Comparison of ENCODE assay signal across 22 mouse cellular contexts in genomic region chr6:32471639-32472038, GRCm38 (mm10).
DNase-seq lines count a peak whose midpoint lies in the region; ATAC-seq and TF ChIP-seq lines count a peak whose summit lies in the region.
"Had no signal": no experiment of that assay in that cellular context is flagged by ENCODE, and none has a peak within 500 bp of the region (broad histone marks: within the 10 kb centered on the region; RNA-seq: fewer than 3 reads in every experiment).

No protein-coding gene starts in this region.

- DNase-seq in forebrain, embryonic 11.5 days (ENCODE audit: low spot score) = no peak
- no peak for DNase-seq in heart, adult 2 months
- peak; percentile 58 to 59 for DNase-seq in left cerebral cortex, postnatal 14 days (ENCODE audit: low spot score in 2 of 2)
- DNase-seq in left cerebral cortex, adult 11 months (ENCODE audit: low spot score) = no peak
- no peak for DNase-seq in midbrain, embryonic 10.5 days (ENCODE audit: low spot score)
- DNase-seq: cerebellum, postnatal 10 days; embryo, embryonic 11 days; gastrocnemius, postnatal 10 days; heart, postnatal 14 days; kidney, adult 11 months; kidney, postnatal 14 days; liver, postnatal 0 days; lung, postnatal 14 days; thymus, postnatal 25 days had no signal

- no peak overlapping the region for H3K4me3 ChIP-seq in forebrain, embryonic 16.5 days (replicated peaks; ENCODE audit: low read length)
- H3K4me3 ChIP-seq in forebrain, embryonic 11.5 days (ENCODE audit: low read depth, low read length) = no peak overlapping the region
- no peak overlapping the region for H3K4me3 ChIP-seq in heart, embryonic 15.5 days
- H3K4me3 ChIP-seq in heart, adult 2 months = no peak overlapping the region
- no peak overlapping the region for H3K4me3 ChIP-seq in midbrain, embryonic 10.5 days
- H3K4me3 ChIP-seq: embryonic facial prominence, embryonic 15.5 days; limb, embryonic 15.5 days; megakaryocyte, embryonic 14.5 days had no signal

- TF ChIP-seq EP300 in heart, adult 2 months (IDR thresholded peaks at IDR 0.05; ENCODE audit: insufficient read depth, low read depth, low read length) = no peak

- peaks cover 16% of the 10 kb centered on the region for H3K4me1 ChIP-seq in forebrain, embryonic 16.5 days (replicated peaks; ENCODE audit: control insufficient read depth, insufficient read depth, low read length)
- H3K4me1 ChIP-seq in forebrain, embryonic 11.5 days (replicated peaks; ENCODE audit: control insufficient read depth, insufficient read depth, low read length) = no peaks in the 10 kb centered on the region
- H3K4me1 ChIP-seq in heart, embryonic 15.5 days (replicated peaks) = peaks cover 37% of the 10 kb centered on the region
- H3K4me1 ChIP-seq in heart, adult 2 months (ENCODE audit: control insufficient read depth, insufficient read depth, low read length) = peaks cover 10% of the 10 kb centered on the region
- no peaks in the 10 kb centered on the region for H3K4me1 ChIP-seq in midbrain, embryonic 10.5 days
- H3K4me1 ChIP-seq: embryonic facial prominence, embryonic 15.5 days; limb, embryonic 15.5 days had no signal

- no peaks in the 10 kb centered on the region for H3K27me3 ChIP-seq in forebrain, embryonic 16.5 days (replicated peaks; ENCODE audit: control insufficient read depth, insufficient read depth, low read length)
- H3K27me3 ChIP-seq in forebrain, embryonic 11.5 days (ENCODE audit: control insufficient read depth, insufficient read depth, low read length) = no peaks in the 10 kb centered on the region
- H3K27me3 ChIP-seq in heart, embryonic 15.5 days = no peaks in the 10 kb centered on the region
- H3K27me3 ChIP-seq in heart, adult 2 months (ENCODE audit: control insufficient read depth, insufficient read depth, low read length) = no peaks in the 10 kb centered on the region
- no peaks in the 10 kb centered on the region for H3K27me3 ChIP-seq in midbrain, embryonic 10.5 days (ENCODE audit: low read depth, poor library complexity, severe bottlenecking)
- H3K27me3 ChIP-seq: CH12.LX; embryonic facial prominence, embryonic 15.5 days; limb, embryonic 15.5 days had no signal

- peaks cover 2% of the 10 kb centered on the region; the same call in 1 of the 2 replicates for H3K79me2 ChIP-seq in heart, adult 2 months (replicated peaks; ENCODE audit: control insufficient read depth, insufficient read depth, low read length)

- no peak overlapping the region for H3K4me2 ChIP-seq in forebrain, embryonic 16.5 days (ENCODE audit: low read length)
- no peak overlapping the region for H3K4me2 ChIP-seq in forebrain, embryonic 11.5 days (ENCODE audit: low read depth, low read length, severe bottlenecking)
- H3K4me2 ChIP-seq in heart, embryonic 15.5 days = no peak overlapping the region
- H3K4me2 ChIP-seq: embryonic facial prominence, embryonic 15.5 days; limb, embryonic 15.5 days had no signal

- no peaks in the 10 kb centered on the region for H3K9me3 ChIP-seq in forebrain, embryonic 16.5 days (ENCODE audit: control insufficient read depth, low read length)
- no peaks in the 10 kb centered on the region for H3K9me3 ChIP-seq in forebrain, embryonic 11.5 days (ENCODE audit: control insufficient read depth, low read length)
- no peaks in the 10 kb centered on the region for H3K9me3 ChIP-seq in heart, embryonic 15.5 days (replicated peaks)
- H3K9me3 ChIP-seq in midbrain, embryonic 10.5 days (replicated peaks) = no peaks in the 10 kb centered on the region
- H3K9me3 ChIP-seq: embryonic facial prominence, embryonic 15.5 days; limb, embryonic 15.5 days; megakaryocyte, embryonic 14.5 days had no signal

- H3K9ac ChIP-seq in forebrain, embryonic 16.5 days (replicated peaks; ENCODE audit: low read depth, low read length) = no peak overlapping the region
- H3K9ac ChIP-seq in forebrain, embryonic 11.5 days (ENCODE audit: low read length) = no peak overlapping the region
- H3K9ac ChIP-seq in heart, embryonic 15.5 days = no peak overlapping the region
- no peak overlapping the region for H3K9ac ChIP-seq in heart, adult 2 months (ENCODE audit: low read depth, low read length)
- H3K9ac ChIP-seq: embryonic facial prominence, embryonic 15.5 days; limb, embryonic 15.5 days; liver, postnatal 0 days had no signal

- WGBS in forebrain, embryonic 16.5 days = 66% methylated on average over 3 of the region's 3 CpGs
- 81% methylated on average over 3 of the region's 3 CpGs for WGBS in forebrain, embryonic 11.5 days
- WGBS in heart, embryonic 15.5 days = 43% methylated on average over 3 of the region's 3 CpGs
- 69% methylated on average over 3 of the region's 3 CpGs for WGBS in heart, adult 2 months
- WGBS in midbrain, embryonic 10.5 days = 73% methylated on average over 3 of the region's 3 CpGs

- intact Hi-C loops in heart, adult 2 months (cut with DNase I) = no loop called here
- intact Hi-C loops in left cerebral cortex, postnatal 14 days (cut with DNase I) = no loop called here

- no peak for TF ChIP-seq CTCF in heart, adult 2 months (IDR thresholded peaks at IDR 0.05)

- TF ChIP-seq POLR2A in heart, adult 2 months (IDR thresholded peaks at IDR 0.05; ENCODE audit: insufficient read depth, low read depth, low read length) = no peak

- H3K27ac ChIP-seq in forebrain, embryonic 16.5 days (ENCODE audit: low read length) = peak overlapping the region; percentile 26; the same call in 1 of the 2 replicates
- no peak overlapping the region for H3K27ac ChIP-seq in forebrain, embryonic 11.5 days (ENCODE audit: low read depth, low read length)
- H3K27ac ChIP-seq in heart, embryonic 15.5 days = peak overlapping the region; percentile 40
- no peak overlapping the region for H3K27ac ChIP-seq in heart, adult 2 months
- H3K27ac ChIP-seq in midbrain, embryonic 10.5 days (replicated peaks) = no peak overlapping the region
- H3K27ac ChIP-seq: embryonic facial prominence, embryonic 15.5 days; hindbrain, postnatal 0 days; limb, embryonic 15.5 days had no signal

- no peak for ATAC-seq in forebrain, embryonic 16.5 days
- no peak for ATAC-seq in forebrain, embryonic 11.5 days (replicated peaks; ENCODE audit: low FRiP score)
- no peak for ATAC-seq in heart, embryonic 15.5 days (replicated peaks; ENCODE audit: insufficient number of reproducible peaks, insufficient read depth, low FRiP score, low read depth)
- ATAC-seq: hindbrain, postnatal 0 days; liver, postnatal 0 days; midbrain, embryonic 16.5 days had no signal

- H3K36me3 ChIP-seq in forebrain, embryonic 16.5 days (ENCODE audit: control insufficient read depth, insufficient read depth) = no peaks in the 10 kb centered on the region
- no peaks in the 10 kb centered on the region for H3K36me3 ChIP-seq in forebrain, embryonic 11.5 days (ENCODE audit: control insufficient read depth, insufficient read depth, low read length)
- H3K36me3 ChIP-seq in heart, embryonic 15.5 days = no peaks in the 10 kb centered on the region
- no peaks in the 10 kb centered on the region; the same call in 1 of the 2 replicates for H3K36me3 ChIP-seq in heart, adult 2 months (ENCODE audit: control insufficient read depth, insufficient read depth, low read length)
- no peaks in the 10 kb centered on the region for H3K36me3 ChIP-seq in midbrain, embryonic 10.5 days
- H3K36me3 ChIP-seq: embryonic facial prominence, embryonic 15.5 days; limb, embryonic 15.5 days had no signal

Comparison
In these comparisons a context has a peak if more than half of its experiments do, and no peak if none do; other contexts are left out.
1. H3K27ac ChIP-seq: peak in forebrain, embryonic 16.5 days (single experiment) and heart, embryonic 15.5 days (single experiment); none in forebrain, embryonic 11.5 days (single experiment), heart, adult 2 months (single experiment) and midbrain, embryonic 10.5 days (single experiment).
2. DNase-seq: peak in left cerebral cortex, postnatal 14 days (2 of 2); none in forebrain, embryonic 11.5 days (single experiment), heart, adult 2 months (0 of 2), left cerebral cortex, adult 11 months (single experiment) and midbrain, embryonic 10.5 days (single experiment).